Mouse (Mus musculus) urinary bladder, postnatal 14 days (tissue): Measurements from ENCODE around the gene Paqr5.
A peak's percentile ranks its signal among the peaks of the same experiment; 100 is the strongest.

Experiments used
- DNase-seq: peaks from one replicate; pipeline ENCODE4 v3.0.0; 2021; ENCODE audit warnings: low spot score

Gene Paqr5

GRCm38 (mm10) chr9:62013316-62014097 is 13.1 kb downstream of the Paqr5 start:
- no peak for DNase-seq

- DNase-seq: no peak
These were observed 18.3 kb downstream of the Paqr5 start for GRCm38 (mm10) chr9:62008360-62008759.

GRCm38 (mm10) chr9:62007028-62007427 is 19.6 kb downstream of the Paqr5 start:
- no peak for DNase-seq

- no peak for DNase-seq
These were observed 23.0 kb downstream of the Paqr5 start for GRCm38 (mm10) chr9:62003611-62004010.

GRCm38 (mm10) chr9:61999653-62000420 is 26.8 kb downstream of the Paqr5 start:
- DNase-seq: peak; percentile 87

GRCm38 (mm10) chr9:61997860-61998259 is 28.8 kb downstream of the Paqr5 start:
- DNase-seq: peak; percentile 87

GRCm38 (mm10) chr9:61991158-61991557 is 35.5 kb downstream of the Paqr5 start:
- DNase-seq: peak; percentile 53

GRCm38 (mm10) chr9:61990738-61991137 is 35.9 kb downstream of the Paqr5 start:
- no peak for DNase-seq

GRCm38 (mm10) chr9:61986055-61986454 is 40.6 kb downstream of the Paqr5 start:
- DNase-seq: no peak

- peak; percentile 73 for DNase-seq
These were observed 41.3 kb downstream of the Paqr5 start for GRCm38 (mm10) chr9:61985183-61985863.

GRCm38 (mm10) chr9:61982940-61983620 is 43.6 kb downstream of the Paqr5 start:
- DNase-seq: no peak

GRCm38 (mm10) chr9:61981876-61982275 is 44.8 kb downstream of the Paqr5 start:
- DNase-seq: no peak

GRCm38 (mm10) chr9:61979983-61980382 is 46.7 kb downstream of the Paqr5 start:
- DNase-seq: no peak

GRCm38 (mm10) chr9:61977258-61977945 is 49.3 kb downstream of the Paqr5 start:
- no peak for DNase-seq

- no peak for DNase-seq
These were observed 54.6 kb downstream of the Paqr5 start for GRCm38 (mm10) chr9:61972031-61972430.

GRCm38 (mm10) chr9:61971045-61971444 is 55.6 kb downstream of the Paqr5 start:
- no peak for DNase-seq

- peak; percentile 41 for DNase-seq
These were observed 59.3 kb downstream of the Paqr5 start for GRCm38 (mm10) chr9:61967357-61967756.

GRCm38 (mm10) chr9:61965987-61966386 is 60.7 kb downstream of the Paqr5 start:
- no peak for DNase-seq

GRCm38 (mm10) chr9:61965411-61965930 is 61.2 kb downstream of the Paqr5 start:
- DNase-seq: peak; percentile 79

- peak; percentile 26 for DNase-seq
These were observed 63.3 kb downstream of the Paqr5 start for GRCm38 (mm10) chr9:61963356-61963755.

GRCm38 (mm10) chr9:61961181-61961580 is 65.5 kb downstream of the Paqr5 start:
- DNase-seq: no peak
